Mouse (Mus musculus): ENCODE measurements at regions not wholly inside any gene's neighbourhood (a gene's known extent, or its start where the extent isn't known, plus 50 kb on each side); places are given as distances from the start of the nearest gene placed in this dataset.
A peak's percentile ranks its signal among the peaks of the same experiment; 100 is the strongest.
"Not testable (repeated sequence)": the region's sequence is repeated elsewhere in the genome, so short reads cannot be mapped to it uniquely, and the experiment has no call there.

DNA sequence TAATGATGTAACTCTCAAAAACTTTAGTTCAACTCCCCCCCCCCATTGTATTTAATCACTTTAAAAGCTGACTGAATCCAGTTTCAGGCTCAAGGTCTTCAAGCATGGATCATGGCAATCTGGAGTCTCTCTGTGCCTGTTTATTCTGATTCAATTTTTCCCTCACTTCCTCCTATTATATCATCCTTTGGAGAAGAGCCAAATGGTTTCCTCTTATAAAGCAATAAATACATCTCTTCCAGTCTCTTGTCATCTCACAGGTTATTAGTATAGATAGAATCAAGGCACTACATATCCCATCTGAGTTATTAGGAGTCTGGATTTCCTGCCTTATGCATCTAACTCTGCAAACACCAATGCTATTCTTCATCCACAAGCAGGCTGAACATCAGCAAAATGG is 530.2 kb upstream of the Pdcd1 start:
- DNase-seq (ENCODE audit: low spot score in 2 of 2) = no peak
- intact Hi-C loops (cut with DNase I) = no loop called here

- intact Hi-C loops (cut with DNase I) = no loop called here
- no peak for DNase-seq (ENCODE audit: low spot score in 2 of 2)
Observed at GRCm38 (mm10) chr1:94581650-94582405, 529.5 kb upstream of the Pdcd1 start.

GRCm38 (mm10) chr1:94532773-94533541 is 480.6 kb upstream of the Pdcd1 start:
- intact Hi-C loops (cut with DNase I) = no loop called here
- no peak for DNase-seq (ENCODE audit: low spot score in 2 of 2)

- no peak for DNase-seq (ENCODE audit: low spot score in 2 of 2)
- intact Hi-C loops (cut with DNase I) = no loop called here
Observed at GRCm38 (mm10) chr1:94504080-94504520, 451.7 kb upstream of the Pdcd1 start.

- DNase-seq (ENCODE audit: low spot score in 2 of 2) = no peak
Observed at GRCm38 (mm10) chr1:94503379-94504079, 451.2 kb upstream of the Pdcd1 start.

GRCm38 (mm10) chr1:94502066-94502861 is 449.9 kb upstream of the Pdcd1 start:
- intact Hi-C loops (cut with DNase I) = no loop called here
- DNase-seq (ENCODE audit: low spot score in 2 of 2) = no peak

More at GRCm38 (mm10) chr1:94503379-94504079, 451.2 kb upstream of the Pdcd1 start:
- intact Hi-C loops (cut with DNase I) = no loop called here

- DNase-seq (ENCODE audit: low spot score in 2 of 2) = no peak
- intact Hi-C loops (cut with DNase I) = no loop called here
Observed at GRCm38 (mm10) chr1:94496992-94497391, 444.6 kb upstream of the Pdcd1 start.

DNA sequence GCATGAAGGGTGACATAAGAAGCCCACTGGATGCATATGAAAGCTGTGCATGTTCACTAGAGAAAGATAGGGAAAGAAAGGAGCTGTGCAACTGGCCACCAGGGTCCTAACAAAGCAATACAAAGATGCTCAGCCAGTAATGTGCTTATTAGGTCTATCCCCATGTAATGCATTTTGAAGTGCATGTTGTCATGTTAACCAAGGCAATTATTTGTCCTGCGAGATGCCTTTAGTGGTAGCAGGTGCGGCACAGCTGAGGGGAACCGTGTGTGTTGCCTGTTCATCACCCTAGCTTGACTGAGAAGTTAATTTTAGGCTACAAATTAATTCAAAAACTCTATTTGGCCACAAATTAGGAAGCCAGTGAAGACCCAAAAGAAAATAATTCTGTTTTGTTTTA is 444.0 kb upstream of the Pdcd1 start:
- intact Hi-C loops (cut with DNase I) = no loop called here
- DNase-seq (ENCODE audit: low spot score in 2 of 2) = no peak

GRCm38 (mm10) chr1:94487062-94487461 is 434.7 kb upstream of the Pdcd1 start:
- intact Hi-C loops (cut with DNase I) = no loop called here
- DNase-seq (ENCODE audit: low spot score in 2 of 2) = no peak

GRCm38 (mm10) chr1:94469834-94470233 is 417.5 kb upstream of the Pdcd1 start:
- peak; percentile 8 to 40 for DNase-seq (ENCODE audit: low spot score in 2 of 2)
- intact Hi-C loops (cut with DNase I) = not testable (repeated sequence)

DNA sequence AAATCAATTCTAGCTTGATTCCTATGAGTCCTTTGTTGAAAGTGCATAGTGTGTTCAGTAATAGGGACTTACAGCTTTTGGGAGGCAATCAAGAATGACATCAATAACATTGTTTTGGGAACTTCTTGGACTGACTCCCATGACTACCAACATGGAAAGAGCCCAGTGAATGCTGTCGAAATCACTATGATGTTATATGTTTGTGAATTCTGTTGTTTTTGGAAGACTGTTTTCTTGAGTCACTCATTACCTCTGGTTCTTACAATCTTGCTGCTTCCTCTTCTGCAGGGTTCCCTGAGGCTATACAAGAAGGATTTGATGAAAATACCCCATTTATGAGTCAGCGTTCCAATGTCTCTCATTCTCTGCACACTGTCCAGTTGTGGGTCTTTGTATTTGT is 371.4 kb upstream of the Pdcd1 start:
- no peak for DNase-seq (ENCODE audit: low spot score in 2 of 2)
- intact Hi-C loops (cut with DNase I) = no loop called here

- peak; percentile 2 to 21 for DNase-seq (ENCODE audit: low spot score in 2 of 2)
- intact Hi-C loops (cut with DNase I) = no loop called here
Observed at GRCm38 (mm10) chr1:94413043-94413442, 360.7 kb upstream of the Pdcd1 start.

- intact Hi-C loops (cut with DNase I) = no loop called here
- no peak for DNase-seq (ENCODE audit: low spot score in 2 of 2)
Observed at GRCm38 (mm10) chr1:94366606-94367005, 314.3 kb upstream of the Pdcd1 start.

- intact Hi-C loops (cut with DNase I) = no loop called here
Observed at GRCm38 (mm10) chr1:94356996-94357395, 304.6 kb upstream of the Pdcd1 start.

DNA sequence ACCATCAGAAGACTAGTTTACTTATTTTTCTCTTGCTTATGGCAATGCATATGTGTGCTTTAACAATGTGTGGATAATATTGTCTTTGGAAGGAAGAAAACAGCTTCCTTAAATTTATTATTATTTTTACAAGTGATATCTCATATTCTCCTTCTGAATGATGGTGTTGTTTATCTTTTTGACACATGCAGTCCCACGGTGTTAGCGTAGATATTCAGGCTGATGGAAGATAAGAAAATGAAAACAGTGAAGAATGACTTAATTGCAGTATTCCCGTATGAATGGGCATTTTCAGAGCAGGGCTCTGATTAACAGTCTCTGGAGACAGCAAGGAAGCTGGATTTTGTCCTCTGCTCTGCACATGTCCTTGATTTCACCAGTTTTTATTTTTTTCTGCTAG is 303.5 kb upstream of the Pdcd1 start:
- intact Hi-C loops (cut with DNase I) = no loop called here
- DNase-seq (ENCODE audit: low spot score in 2 of 2) = no peak

More at GRCm38 (mm10) chr1:94356996-94357395, 304.6 kb upstream of the Pdcd1 start:
- no peak for DNase-seq (ENCODE audit: low spot score in 2 of 2)

DNA sequence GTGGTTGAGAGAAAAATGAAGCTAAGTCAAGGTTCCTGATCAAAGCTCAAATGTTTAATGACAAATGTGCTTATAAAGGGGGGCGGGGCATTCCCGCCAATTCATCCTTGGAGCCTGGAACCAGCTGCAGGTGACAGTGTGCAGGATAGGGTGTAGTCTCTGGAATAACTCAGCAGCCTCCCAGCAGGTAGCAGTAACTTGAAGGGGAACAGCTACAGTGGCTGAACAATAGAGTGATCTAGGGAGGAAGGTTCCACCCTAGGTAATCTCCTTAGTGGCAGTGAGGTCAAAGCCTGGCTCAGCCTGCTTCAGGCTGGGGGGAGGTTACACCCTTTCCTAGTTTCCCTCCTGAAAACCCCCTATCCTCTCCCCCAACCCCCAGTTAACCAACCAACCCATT is 290.2 kb upstream of the Pdcd1 start:
- no peak for DNase-seq (ENCODE audit: low spot score in 2 of 2)
- intact Hi-C loops (cut with DNase I) = no loop called here

DNA sequence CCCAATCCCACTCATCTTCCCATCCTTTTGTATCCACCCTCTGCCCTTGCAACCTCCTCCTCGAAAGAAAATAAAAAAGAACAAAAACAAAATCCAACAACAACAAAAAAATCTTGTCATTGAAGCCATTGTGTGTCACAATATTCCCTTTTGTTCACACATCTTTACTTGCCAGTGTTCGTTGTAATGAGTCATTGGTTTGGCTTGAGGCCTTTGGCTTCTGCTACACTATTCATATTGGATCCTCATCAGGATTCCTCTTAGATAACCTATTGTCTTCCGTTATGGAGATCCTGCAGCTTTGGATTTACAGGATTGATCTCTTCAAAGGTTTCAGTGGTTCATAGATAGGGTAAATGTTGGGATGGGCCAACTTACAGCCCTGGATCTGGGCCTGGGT is 288.9 kb upstream of the Pdcd1 start:
- no peak for DNase-seq (ENCODE audit: low spot score in 2 of 2)
- intact Hi-C loops (cut with DNase I) = no loop called here

GRCm38 (mm10) chr1:94318029-94318428 is 265.7 kb upstream of the Pdcd1 start:
- no peak for DNase-seq (ENCODE audit: low spot score in 2 of 2)
- intact Hi-C loops (cut with DNase I) = no loop called here

DNA sequence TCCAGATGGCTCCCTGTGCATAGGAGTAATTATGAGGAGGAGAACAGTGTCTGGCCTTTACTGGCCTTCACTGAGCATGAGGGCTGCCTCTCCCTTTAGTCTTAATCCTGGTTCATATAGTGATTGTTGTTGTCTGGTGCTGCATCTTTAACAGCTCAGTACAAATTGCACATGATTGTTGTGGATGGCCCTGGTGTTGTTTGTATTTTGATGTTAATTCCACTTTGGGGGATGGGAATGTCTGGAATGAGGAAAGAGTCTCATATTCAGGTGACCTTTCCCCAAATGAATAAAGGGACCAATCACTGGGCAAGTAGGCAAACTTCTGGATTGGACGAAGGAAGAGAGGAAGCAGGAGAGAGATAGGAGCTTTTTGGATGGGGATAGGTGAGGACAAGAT is 246.0 kb upstream of the Pdcd1 start:
- intact Hi-C loops (cut with DNase I) = no loop called here
- no peak for DNase-seq (ENCODE audit: low spot score in 2 of 2)

GRCm38 (mm10) chr1:94272569-94272968 is 220.2 kb upstream of the Pdcd1 start:
- no peak for DNase-seq (ENCODE audit: low spot score in 2 of 2)
- intact Hi-C loops (cut with DNase I) = no loop called here
